ENCODE assay signal across 12 mouse cellular contexts in genomic region chr16:45990901-45991676, GRCm38 (mm10). TPM values are rescaled to one million over a fixed set of nuclear protein-coding genes. Genes with fewer than 3 reads are reported as not detected.
DNase-seq lines count a peak whose midpoint lies in the region; ATAC-seq and TF ChIP-seq lines count a peak whose summit lies in the region.
"Had no signal": no experiment of that assay in that cellular context is flagged by ENCODE, and none has a peak within 500 bp of the region (broad histone marks: within the 10 kb centered on the region; RNA-seq: fewer than 3 reads in every experiment).

No protein-coding gene starts in this region.

- H3K4me2 ChIP-seq in hindbrain, embryonic 11.5 days (replicated peaks; ENCODE audit: low read depth, low read length), result no peak overlapping the region
- H3K4me2 ChIP-seq in hindbrain, embryonic 13.5 days, result no peak overlapping the region
- H3K4me2 ChIP-seq: liver, embryonic 13.5 days had no signal

- H3K9me3 ChIP-seq in hindbrain, embryonic 11.5 days (ENCODE audit: control insufficient read depth, low read length), result no peaks in the 10 kb centered on the region
- no peaks in the 10 kb centered on the region for H3K9me3 ChIP-seq in hindbrain, embryonic 13.5 days
- no peaks in the 10 kb centered on the region for H3K9me3 ChIP-seq in embryonic facial prominence, embryonic 10.5 days
- H3K9me3 ChIP-seq: liver, embryonic 13.5 days had no signal

- no peak overlapping the region for H3K27ac ChIP-seq in hindbrain, embryonic 11.5 days (ENCODE audit: low read depth, low read length)
- H3K27ac ChIP-seq in hindbrain, embryonic 13.5 days, result no peak overlapping the region
- H3K27ac ChIP-seq in thymus, adult 2 months (ENCODE audit: control insufficient read depth, insufficient read depth, low read length), result no peak overlapping the region
- H3K27ac ChIP-seq in embryonic facial prominence, embryonic 10.5 days (replicated peaks), result no peak overlapping the region
- H3K27ac ChIP-seq: liver, embryonic 13.5 days had no signal

- no peak for TF ChIP-seq CTCF in thymus, adult 2 months (IDR thresholded peaks at IDR 0.05; ENCODE audit: borderline replicate concordance, control insufficient read depth, extremely low read depth, insufficient read depth, low read length, poor library complexity)

- H3K4me1 ChIP-seq in hindbrain, embryonic 11.5 days (replicated peaks; ENCODE audit: control insufficient read depth, insufficient read depth, low read length), result no peaks in the 10 kb centered on the region
- no peaks in the 10 kb centered on the region for H3K4me1 ChIP-seq in hindbrain, embryonic 13.5 days (replicated peaks)
- H3K4me1 ChIP-seq in thymus, adult 2 months (replicated peaks; ENCODE audit: control insufficient read depth, insufficient read depth, low read length), result peaks cover 4% of the 10 kb centered on the region
- 0 out of 2 replicates have a peak, but pooled peaks cover 3% of the 10 kb centered on the region for H3K4me1 ChIP-seq in embryonic facial prominence, embryonic 10.5 days
- H3K4me1 ChIP-seq: liver, embryonic 13.5 days had no signal

- WGBS in hindbrain, embryonic 11.5 days, result 50% methylated on average over 10 of the region's 10 CpGs
- 48% methylated on average over 10 of the region's 10 CpGs for WGBS in hindbrain, embryonic 13.5 days
- 54% methylated on average over 10 of the region's 10 CpGs for WGBS in thymus, adult 2 months
- 48% methylated on average over 10 of the region's 10 CpGs for WGBS in embryonic facial prominence, embryonic 10.5 days

- ATAC-seq in hindbrain, embryonic 11.5 days (ENCODE audit: low FRiP score), result no peak
- no peak for ATAC-seq in hindbrain, embryonic 13.5 days (ENCODE audit: low FRiP score)
- no peak for ATAC-seq in inflammation-experienced regulatory T-cells, adult 6 months

- H3K36me3 ChIP-seq in hindbrain, embryonic 11.5 days (ENCODE audit: control insufficient read depth, insufficient read depth, low read length), result no peaks in the 10 kb centered on the region
- no peaks in the 10 kb centered on the region for H3K36me3 ChIP-seq in hindbrain, embryonic 13.5 days
- no peaks in the 10 kb centered on the region for H3K36me3 ChIP-seq in thymus, adult 2 months (ENCODE audit: control insufficient read depth, insufficient read depth, low read length)
- H3K36me3 ChIP-seq in embryonic facial prominence, embryonic 10.5 days (replicated peaks), result no peaks in the 10 kb centered on the region
- H3K36me3 ChIP-seq: liver, embryonic 13.5 days had no signal

- DNase-seq in hindbrain, embryonic 11.5 days (ENCODE audit: low spot score), result peak; percentile 46
- peak; percentile 27 for DNase-seq in thymus, postnatal 14 days
- DNase-seq in thymus, adult 2 months, result no peak
- DNase-seq in embryonic facial prominence, embryonic 10.5 days (ENCODE audit: low spot score), result peak; percentile 35
- DNase-seq in testis, postnatal 10 days (ENCODE audit: low spot score), result no peak
- DNase-seq in right cerebral cortex, postnatal 4 days, result no peak
- DNase-seq: cerebellum, adult 9-11 months; gastrocnemius, postnatal 10 days; kidney, adult 18-20 months; liver, embryonic 13.5 days had no signal

- H3K27me3 ChIP-seq in hindbrain, embryonic 11.5 days (ENCODE audit: control insufficient read depth, insufficient read depth, low read length), result no peaks in the 10 kb centered on the region
- H3K27me3 ChIP-seq in hindbrain, embryonic 13.5 days, result peaks cover 11% of the 10 kb centered on the region; the same call in 1 of the 2 replicates
- no peaks in the 10 kb centered on the region for H3K27me3 ChIP-seq in thymus, adult 2 months (ENCODE audit: control insufficient read depth, insufficient read depth, low read length)
- H3K27me3 ChIP-seq in embryonic facial prominence, embryonic 10.5 days (replicated peaks; ENCODE audit: low read depth, poor library complexity, severe bottlenecking), result no peaks in the 10 kb centered on the region
- H3K27me3 ChIP-seq: liver, embryonic 13.5 days had no signal

- no peak overlapping the region for H3K4me3 ChIP-seq in hindbrain, embryonic 11.5 days (ENCODE audit: low read depth, low read length)
- no peak overlapping the region for H3K4me3 ChIP-seq in hindbrain, embryonic 13.5 days
- H3K4me3 ChIP-seq in thymus, adult 2 months (ENCODE audit: control insufficient read depth, insufficient read depth, low read length), result no peak overlapping the region
- no peak overlapping the region for H3K4me3 ChIP-seq in embryonic facial prominence, embryonic 10.5 days
- H3K4me3 ChIP-seq: liver, embryonic 13.5 days had no signal

- H3K9ac ChIP-seq in hindbrain, embryonic 11.5 days (ENCODE audit: low read depth, low read length), result no peak overlapping the region
- H3K9ac ChIP-seq in hindbrain, embryonic 13.5 days, result no peak overlapping the region
- H3K9ac ChIP-seq: liver, embryonic 13.5 days had no signal

- no peak for TF ChIP-seq POLR2A in thymus, adult 2 months (IDR thresholded peaks at IDR 0.05; ENCODE audit: control insufficient read depth, extremely low read depth, insufficient read depth, low read length, poor library complexity)

RNA-seq across cellular contexts. Expression of gene Plcxd2, which starts 18.9 kb away (rescaled TPM):
- polyA plus RNA-seq in hindbrain, embryonic 11.5 days (2014; fragmentation: Nextera tagmentation; extraction: Ambion mirVana), result 3.9 and 4.3 TPM in 2 replicates
- polyA plus RNA-seq in hindbrain, embryonic 13.5 days (2015; fragmentation: Nextera tagmentation; extraction: Ambion mirVana), result 7.9 and 8.4 TPM in 2 replicates
- polyA plus RNA-seq in thymus, adult 2 months (2012; rRNA removed), result 13.8 and 16.2 TPM in 2 replicates
- polyA plus RNA-seq in embryonic facial prominence, embryonic 10.5 days (2016; fragmentation: Nextera tagmentation; extraction: Ambion mirVana), result 2.0 and 2.2 TPM in 2 replicates
- polyA plus RNA-seq in inflammation-experienced regulatory T-cells, adult 6 months (2017; shearing (Covaris generic)), result 1 to 10 TPM; 2.6 to 6.1 (median 5.4) TPM

RNA-seq across cellular contexts. Expression of gene Phldb2, which starts 37.7 kb away (rescaled TPM):
- polyA plus RNA-seq in hindbrain, embryonic 11.5 days (2014; fragmentation: Nextera tagmentation; extraction: Ambion mirVana), result 25.9 and 31.5 TPM in 2 replicates
- polyA plus RNA-seq in hindbrain, embryonic 13.5 days (2015; fragmentation: Nextera tagmentation; extraction: Ambion mirVana), result 12.5 and 13.3 TPM in 2 replicates
- 0.94 and 1.8 TPM in 2 replicates for polyA plus RNA-seq in thymus, adult 2 months (2012; rRNA removed)
- 44.9 and 46.2 TPM in 2 replicates for polyA plus RNA-seq in embryonic facial prominence, embryonic 10.5 days (2016; fragmentation: Nextera tagmentation; extraction: Ambion mirVana)
- polyA plus RNA-seq in inflammation-experienced regulatory T-cells, adult 6 months (2017; shearing (Covaris generic)), result under 1 TPM in 1 of 3 experiments, not detected in 2; 0.15 TPM

Comparison
In these comparisons a context has a peak if more than half of its experiments do, and no peak if none do; other contexts are left out.
1. DNase-seq: peak in hindbrain, embryonic 11.5 days (single experiment), thymus, postnatal 14 days (single experiment) and embryonic facial prominence, embryonic 10.5 days (single experiment); none in thymus, adult 2 months (single experiment), testis, postnatal 10 days (single experiment) and right cerebral cortex, postnatal 4 days (single experiment).